Mouse (Mus musculus): Measurements from ENCODE around the gene Atxn7. TPM values are rescaled to one million over a fixed set of nuclear protein-coding genes. Genes with fewer than 3 reads are reported as not detected.

The Atxn7 gene
- polyA plus RNA-seq, 1 experiment: 22.4 TPM

- no peaks in the 10 kb centered on the region; the same call in 1 of the 2 replicates for H3K4me1 ChIP-seq (ENCODE audit: control insufficient read depth, insufficient read depth, low read length)
- under 1% methylated on average over 68 of the region's 68 CpGs for WGBS
- H3K4me3 ChIP-seq (replicated peaks; ENCODE audit: control insufficient read depth, low read depth, low read length): peak within 1 kb of the TSS; percentile 85
- peak within 1 kb of the TSS; percentile 84 for H3K27ac ChIP-seq (ENCODE audit: control insufficient read depth, insufficient read depth, low read depth, low read length, poor library complexity)
- peak; percentile 95 for TF ChIP-seq CTCF (IDR thresholded peaks at IDR 0.05; ENCODE audit: control insufficient read depth, insufficient read depth, low read length)
- TF ChIP-seq POLR2A (IDR thresholded peaks at IDR 0.05; ENCODE audit: borderline replicate concordance, control insufficient read depth, low read depth, low read length): peak; percentile 51; the same call in 1 of the 2 replicates
Observed at GRCm38 (mm10) chr14:14120230-14121096, 159.2 kb downstream of the Atxn7 start, which contains the start of gene Psmd6. TSS of gene Psmd6 (minus strand) at chr14:14120984.

Other genes with a start within 250 kb of the Atxn7 start
- gene Gm281, start 47.0 kb upstream of the Atxn7 start, polyA plus RNA-seq (2011; ENCODE audit: insufficient read depth, insufficient read length, low replicate concordance, missing spikeins): 0.50 TPM in 1 of 2 replicates, not detected in the other
- gene Thoc7, start 412 bp downstream of the Atxn7 start, polyA plus RNA-seq (2011; ENCODE audit: insufficient read depth, insufficient read length, low replicate concordance, missing spikeins): 63.9 and 71.1 TPM in 2 replicates
- gene Psmd6, start 159.5 kb downstream of the Atxn7 start, polyA plus RNA-seq (2011; ENCODE audit: insufficient read depth, insufficient read length, low replicate concordance, missing spikeins): 39.5 and 74.7 TPM in 2 replicates
- not detected in 2 replicates for gene Olfr720, start 225.4 kb downstream of the Atxn7 start, polyA plus RNA-seq (2011; ENCODE audit: insufficient read depth, insufficient read length, low replicate concordance, missing spikeins)

Data from bone marrow, adult 2 months (tissue).